Mouse (Mus musculus) WW6 (cell line): ENCODE results near the gene Scgb1b24.

Experiments used
- DNase-seq: peaks from one replicate; pipeline ENCODE4 v3.0.0-alpha.2; 2013; ENCODE audit warnings: low read depth, low spot score

Gene Scgb1b24

GRCm38 (mm10) chr7:33743499-33743898 lies at the start of gene Scgb1b24:
Gene Scgb1b24, plus strand, starts transcription at chr7:33743799.
- DNase-seq: no peak

- DNase-seq: no peak
Measured at GRCm38 (mm10) chr7:33739212-33739611, 4.4 kb upstream of the Scgb1b24 start, which contains the start of gene Scgb2b24. Gene Scgb2b24, minus strand, starts transcription at chr7:33739312.
